Mouse (Mus musculus): Measurements from ENCODE around the gene Rnf24.

DNA sequence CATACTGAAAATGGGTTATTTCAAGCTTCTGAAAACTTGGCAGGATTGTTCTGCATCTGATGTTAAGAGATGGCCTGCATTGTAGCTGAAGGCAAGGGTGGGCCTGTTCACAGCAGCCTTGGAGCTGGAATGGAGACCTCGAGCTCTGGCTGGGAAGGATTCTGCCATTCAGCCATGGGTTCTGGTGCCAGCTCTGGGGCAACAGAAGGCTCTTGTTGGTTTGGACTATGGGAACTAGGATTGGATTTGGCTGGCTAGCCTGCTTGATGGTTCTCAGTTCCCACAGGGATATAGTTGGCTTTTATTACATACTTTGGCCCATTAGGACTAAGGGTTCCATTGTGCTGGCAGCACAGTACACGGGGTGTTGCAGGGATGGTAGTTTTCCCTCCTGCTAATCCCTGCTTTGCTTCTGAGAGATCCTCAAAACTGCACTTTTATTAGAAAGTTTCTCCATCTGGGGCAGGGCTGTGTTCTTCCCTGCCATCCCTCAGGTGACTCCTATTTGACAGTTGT is 55.9 kb downstream of the Rnf24 start:
- TF ChIP-seq CTCF (IDR thresholded peaks at IDR 0.05; ENCODE audit: control insufficient read depth, insufficient read depth, insufficient read length) (no peak), USF1 (IDR thresholded peaks at IDR 0.05; ENCODE audit: low read depth) (no peak), MYOD1 (IDR thresholded peaks at IDR 0.05; ENCODE audit: control insufficient read depth, insufficient read length, low read depth) (no peak), MYOG (IDR thresholded peaks at IDR 0.05; ENCODE audit: control insufficient read depth, extremely low read depth, insufficient read length) (no peak), MAX (IDR thresholded peaks at IDR 0.05) (no peak)
